In the genomic region with DNA sequence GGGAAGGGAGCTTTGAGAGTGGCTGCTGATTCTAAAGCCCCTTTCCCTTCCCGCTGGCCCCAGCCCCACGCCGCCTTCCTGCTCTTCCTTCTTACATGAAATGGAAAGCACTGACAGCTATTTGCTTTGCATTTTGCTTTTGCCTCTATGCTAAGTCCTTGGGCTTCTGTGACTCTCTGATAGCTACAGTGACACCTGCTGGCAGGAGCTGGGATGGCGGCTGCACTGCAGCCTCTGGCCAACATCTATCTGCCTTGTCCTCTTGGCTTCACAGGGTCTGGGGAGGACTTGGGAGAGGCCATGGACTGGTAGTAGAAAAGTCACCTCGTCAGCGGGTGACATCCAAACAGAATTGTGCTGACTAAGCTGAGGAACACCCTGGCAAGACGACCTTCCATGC, we compare ENCODE assay signal across 9 mouse cellular contexts.
DNase-seq lines count a peak whose midpoint lies in the region; ATAC-seq and TF ChIP-seq lines count a peak whose summit lies in the region.
"Had no signal": no experiment of that assay in that cellular context is flagged by ENCODE, and none has a peak within 500 bp of the region (broad histone marks: within the 10 kb centered on the region; RNA-seq: fewer than 3 reads in every experiment).

No protein-coding gene starts in this region.

- no peak for TF ChIP-seq POLR2A in kidney, adult 2 months (IDR thresholded peaks at IDR 0.05; ENCODE audit: low read depth, low read length)

- ATAC-seq in limb, embryonic 11.5 days (ENCODE audit: insufficient number of reproducible peaks, low FRiP score, low TSS enrichment, low read depth), result no peak

- TF ChIP-seq CTCF in kidney, adult 2 months (conservative IDR thresholded peaks at IDR 0.05; ENCODE audit: insufficient read depth, insufficient read length, low read depth, low read length), result peak; percentile 91

- H3K9ac ChIP-seq in limb, embryonic 11.5 days (ENCODE audit: low read length), result no peak overlapping the region
- H3K9ac ChIP-seq: embryonic facial prominence, embryonic 12.5 days had no signal

- 25% methylated on average over 7 of the region's 7 CpGs for WGBS in kidney, adult 2 months
- 11% methylated on average over 7 of the region's 7 CpGs for WGBS in limb, embryonic 11.5 days

- no peaks in the 10 kb centered on the region for H3K4me1 ChIP-seq in kidney, adult 2 months (ENCODE audit: control insufficient read depth, insufficient read depth, low read length)
- H3K4me1 ChIP-seq in limb, embryonic 11.5 days (ENCODE audit: control insufficient read depth, insufficient read depth, low read length), result no peaks in the 10 kb centered on the region
- H3K4me1 ChIP-seq: embryonic facial prominence, embryonic 12.5 days had no signal

- H3K4me3 ChIP-seq in kidney, adult 2 months (ENCODE audit: insufficient read depth, low read depth, low read length), result no peak overlapping the region
- H3K4me3 ChIP-seq in limb, embryonic 11.5 days (ENCODE audit: low read depth, low read length), result no peak overlapping the region
- H3K4me3 ChIP-seq: embryonic facial prominence, embryonic 12.5 days had no signal

- H3K4me2 ChIP-seq in limb, embryonic 11.5 days (ENCODE audit: low read depth, severe bottlenecking), result no peak overlapping the region
- H3K4me2 ChIP-seq: embryonic facial prominence, embryonic 12.5 days had no signal

- no peaks in the 10 kb centered on the region for H3K27me3 ChIP-seq in kidney, adult 2 months (replicated peaks; ENCODE audit: control insufficient read depth, insufficient read depth, low read length)
- no peaks in the 10 kb centered on the region for H3K27me3 ChIP-seq in limb, embryonic 11.5 days (ENCODE audit: control insufficient read depth, insufficient read depth, low read length)
- H3K27me3 ChIP-seq: embryonic facial prominence, embryonic 12.5 days had no signal

- peak; percentile 53 to 86 for DNase-seq in urinary bladder, adult 18-20 months (ENCODE audit: low spot score in 2 of 2)
- no peak for DNase-seq in urinary bladder, postnatal 10 days (ENCODE audit: low spot score)
- DNase-seq in cerebellum, postnatal 25 days, result peak; percentile 90 to 93
- DNase-seq in gastrocnemius, postnatal 10 days, result peak; percentile 91
- DNase-seq in kidney, adult 2 months, result peak; percentile 81
- DNase-seq in limb, embryonic 11.5 days (ENCODE audit: low spot score), result peak; percentile 93
- DNase-seq in monocyte, adult 2 months (ENCODE audit: low read depth in 1 of 2, low spot score in 2 of 2), result peak; percentile 13 to 49
- peak; percentile 46 to 69 for DNase-seq in spleen, postnatal 14 days (ENCODE audit: low spot score in 2 of 2)

- H3K27ac ChIP-seq in kidney, adult 2 months (ENCODE audit: insufficient read depth, low read depth, low read length), result no peak overlapping the region
- no peak overlapping the region for H3K27ac ChIP-seq in limb, embryonic 11.5 days (replicated peaks; ENCODE audit: low read depth, low read length)
- H3K27ac ChIP-seq: embryonic facial prominence, embryonic 12.5 days had no signal

- peaks cover 2% of the 10 kb centered on the region for H3K36me3 ChIP-seq in kidney, adult 2 months (ENCODE audit: control insufficient read depth, insufficient read depth, low read length)
- H3K36me3 ChIP-seq in limb, embryonic 11.5 days (ENCODE audit: control insufficient read depth, insufficient read depth, low read length), result peaks cover 4% of the 10 kb centered on the region; the same call in 1 of the 2 replicates

- H3K9me3 ChIP-seq in limb, embryonic 11.5 days (ENCODE audit: control insufficient read depth, low read length), result no peaks in the 10 kb centered on the region
- H3K9me3 ChIP-seq: embryonic facial prominence, embryonic 12.5 days had no signal
